Mouse (Mus musculus) spleen, postnatal 14 days (tissue): ENCODE measurements around the gene Hmgcs1.
"Not testable (repeated sequence)": the region's sequence is repeated elsewhere in the genome, so short reads cannot be mapped to it uniquely, and the experiment has no call there.

Source experiments
- DNase-seq, 2 experiments: peaks; one replicate each; pipeline ENCODE4 v3.0.0; 2021 to 2022; ENCODE audit warnings: low spot score in 2 of 2

Gene Hmgcs1

DNA sequence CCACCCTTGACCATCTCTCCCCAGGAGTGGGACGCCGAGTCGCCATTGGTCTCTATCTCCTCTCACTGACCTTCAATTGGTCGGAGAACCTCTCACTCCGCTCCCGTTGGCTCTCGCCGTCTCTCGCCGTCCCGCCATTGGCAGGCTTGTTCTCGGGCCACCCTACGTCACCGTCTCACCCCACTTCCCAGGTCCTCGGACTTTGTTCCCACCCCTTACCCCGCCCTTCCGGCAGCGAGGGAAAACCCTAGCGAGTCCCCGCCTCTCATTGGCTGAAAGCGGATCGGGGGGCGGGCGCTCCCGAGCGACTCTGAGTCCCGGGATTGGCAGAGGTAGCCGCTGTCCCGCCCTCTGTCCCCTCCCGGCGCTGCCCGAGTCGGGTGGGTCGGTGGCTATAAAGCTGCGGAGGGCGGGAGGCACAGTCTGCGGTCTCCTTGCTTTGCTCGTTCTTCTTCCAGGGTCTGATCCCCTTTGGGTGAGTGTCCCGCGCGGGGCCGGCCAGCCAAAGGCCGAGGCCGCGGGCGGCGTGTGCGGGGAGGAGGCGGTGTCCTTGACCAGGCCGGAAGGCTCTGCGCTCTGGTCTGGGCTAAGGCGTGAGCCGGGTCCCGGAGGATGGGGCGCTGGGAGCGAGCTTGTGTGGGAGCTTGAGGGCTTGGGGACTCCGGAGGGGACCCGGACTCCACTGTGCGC, at the start of gene Hmgcs1:
TSS of gene Hmgcs1 (plus strand) at position 341 of the 690 bp plus-strand sequence.
- peak; percentile 93 to 94 for DNase-seq

GRCm38 (mm10) chr13:119640504-119640903, 49.7 kb upstream of the Hmgcs1 start:
- no peak for DNase-seq

DNA sequence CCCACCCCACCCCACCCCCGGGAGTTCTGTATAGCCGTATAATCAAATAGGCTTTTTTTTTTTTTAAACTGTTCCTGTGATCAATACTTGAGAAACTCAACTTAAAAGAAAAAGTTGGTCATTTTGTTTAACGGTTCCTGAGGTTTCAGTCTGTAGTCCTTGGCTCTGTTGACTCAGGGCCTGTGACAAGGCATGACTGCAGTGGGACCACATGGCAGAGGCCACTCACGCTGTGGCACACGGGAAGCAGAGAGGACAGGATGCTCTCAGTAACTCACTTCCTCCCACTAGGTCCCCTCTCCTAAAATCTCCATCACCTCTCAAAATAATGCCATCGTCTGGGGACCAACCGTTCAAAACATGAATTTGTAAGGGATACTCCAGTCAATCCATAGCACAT, 49.0 kb upstream of the Hmgcs1 start:
- DNase-seq, result no peak

DNA sequence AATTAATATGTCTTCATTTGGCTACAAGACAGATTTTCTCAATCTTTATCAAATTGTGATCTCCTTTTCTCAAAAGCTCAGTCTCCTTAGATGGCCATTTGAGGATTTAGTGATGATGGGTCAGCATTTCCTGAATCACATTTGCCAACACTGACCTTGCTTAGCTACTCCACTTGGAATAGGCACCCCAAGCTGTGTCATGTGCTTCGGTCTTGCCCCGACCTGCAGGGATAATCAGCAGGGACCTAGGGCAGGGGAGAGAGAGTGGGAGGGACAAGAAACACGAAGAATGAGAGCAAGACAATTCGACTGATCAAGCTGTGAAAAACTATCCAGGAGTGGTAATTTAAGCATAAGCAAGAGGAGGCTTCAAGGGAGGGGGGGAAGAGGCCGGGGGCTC, 45.4 kb upstream of the Hmgcs1 start:
- no peak for DNase-seq

- no peak for DNase-seq
Measured at GRCm38 (mm10) chr13:119646511-119646910, 43.7 kb upstream of the Hmgcs1 start.

DNA sequence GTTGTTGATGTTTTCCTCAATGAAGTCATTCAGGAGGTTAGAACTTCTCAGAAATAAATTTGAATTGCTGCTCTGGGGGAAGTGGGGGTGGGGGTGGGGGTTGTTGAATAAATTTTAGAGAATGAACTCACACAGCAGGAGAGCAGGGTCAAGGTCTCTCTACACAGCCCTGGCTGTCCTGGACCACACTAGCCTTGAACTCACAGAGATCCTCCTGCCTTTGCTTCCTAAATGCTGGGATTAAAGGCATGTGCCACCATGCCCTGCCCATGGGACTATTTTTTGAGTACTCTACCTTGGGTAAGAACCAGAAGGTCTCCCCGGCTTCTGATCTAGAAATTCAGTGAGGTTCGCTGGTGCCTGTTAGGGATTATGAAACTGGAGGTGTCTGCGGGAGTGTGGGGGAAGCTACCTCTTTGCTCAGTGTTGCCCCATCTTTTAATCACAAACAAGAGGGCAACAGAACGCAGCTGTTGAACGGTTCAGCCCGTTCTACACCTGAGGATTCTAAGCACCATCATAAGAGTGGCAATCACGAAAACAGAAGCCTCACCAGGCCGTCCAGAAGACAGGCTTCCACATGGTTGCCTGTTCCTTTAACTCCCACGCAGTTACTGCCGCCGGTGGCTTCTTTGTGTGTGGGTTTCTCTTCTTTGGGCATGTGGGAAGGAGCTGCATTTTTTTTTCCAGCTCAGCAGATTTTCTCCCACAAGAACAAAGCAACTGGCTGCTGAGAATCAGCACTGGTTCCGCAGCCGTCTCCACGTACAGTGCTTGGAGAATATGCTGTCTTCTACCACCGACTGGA, 41.1 kb upstream of the Hmgcs1 start:
- no peak for DNase-seq

DNA sequence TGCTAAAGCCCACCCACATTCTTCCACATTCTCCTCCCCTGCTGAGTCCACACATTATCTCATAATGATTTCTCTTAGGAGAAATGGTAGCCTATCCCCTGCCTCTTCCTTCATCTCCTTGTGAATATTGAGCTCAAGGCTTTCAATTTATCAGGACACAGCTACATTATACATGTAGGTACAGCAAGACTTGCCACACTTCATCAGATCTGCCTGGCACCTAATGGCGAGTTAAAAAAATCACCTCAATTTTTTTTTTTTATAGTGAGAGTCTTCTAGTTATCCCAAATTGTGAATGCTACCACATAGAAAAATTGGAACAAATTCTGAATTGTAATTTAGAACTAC, 40.5 kb upstream of the Hmgcs1 start:
- DNase-seq, result no peak

- DNase-seq, result no peak
Measured at GRCm38 (mm10) chr13:119654734-119655133, 35.4 kb upstream of the Hmgcs1 start.

- DNase-seq, result no peak
Measured at GRCm38 (mm10) chr13:119656246-119656645, 33.9 kb upstream of the Hmgcs1 start.

DNA sequence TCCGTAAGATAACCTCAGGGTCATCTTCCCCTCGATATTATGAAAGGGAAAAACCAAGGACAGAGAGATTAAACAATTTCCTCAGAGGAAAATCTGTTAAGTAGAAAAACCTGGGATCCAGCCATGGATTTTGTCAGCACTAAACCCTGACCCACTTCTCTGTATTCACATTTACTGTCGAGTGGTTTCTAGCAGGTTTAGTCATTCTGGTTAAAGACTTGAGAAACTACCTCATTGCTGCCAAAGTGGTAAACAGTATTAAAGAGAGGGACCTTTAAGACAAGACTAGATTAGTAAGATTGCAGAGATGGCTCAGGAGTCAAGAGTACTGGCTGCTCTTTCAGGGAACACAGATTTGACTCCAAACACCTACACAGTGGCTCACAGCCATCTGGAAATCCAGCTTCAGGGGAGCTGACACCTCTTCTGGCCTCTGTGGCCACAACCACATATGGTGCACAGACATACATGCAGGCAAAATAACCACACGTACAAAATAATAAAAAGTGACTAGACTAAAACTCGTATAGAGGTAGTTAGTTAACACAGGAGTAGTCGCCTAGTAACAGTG, 33.2 kb upstream of the Hmgcs1 start:
- DNase-seq, result no peak

DNA sequence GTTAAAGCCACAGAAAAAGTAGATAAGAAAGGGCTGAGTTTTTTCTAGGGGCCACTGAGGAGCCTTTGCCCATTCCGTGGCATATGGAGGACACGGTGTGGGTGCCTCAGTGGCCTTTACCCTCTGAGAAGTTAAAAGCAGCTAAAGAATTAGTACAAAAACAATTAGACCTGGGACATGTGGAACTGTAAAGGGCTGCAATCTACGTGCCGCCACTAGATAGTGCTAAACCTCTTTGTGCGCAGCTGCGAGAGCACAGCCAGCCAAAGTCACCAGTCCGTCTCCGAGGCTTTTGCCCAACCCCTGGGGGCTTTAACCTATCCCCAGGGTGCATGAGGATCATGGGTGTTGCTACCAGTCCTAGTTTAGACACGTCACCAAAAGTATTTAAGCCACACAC, 28.8 kb upstream of the Hmgcs1 start:
- DNase-seq, result not testable (repeated sequence)

GRCm38 (mm10) chr13:119678794-119679193, 11.4 kb upstream of the Hmgcs1 start:
- no peak for DNase-seq

DNA sequence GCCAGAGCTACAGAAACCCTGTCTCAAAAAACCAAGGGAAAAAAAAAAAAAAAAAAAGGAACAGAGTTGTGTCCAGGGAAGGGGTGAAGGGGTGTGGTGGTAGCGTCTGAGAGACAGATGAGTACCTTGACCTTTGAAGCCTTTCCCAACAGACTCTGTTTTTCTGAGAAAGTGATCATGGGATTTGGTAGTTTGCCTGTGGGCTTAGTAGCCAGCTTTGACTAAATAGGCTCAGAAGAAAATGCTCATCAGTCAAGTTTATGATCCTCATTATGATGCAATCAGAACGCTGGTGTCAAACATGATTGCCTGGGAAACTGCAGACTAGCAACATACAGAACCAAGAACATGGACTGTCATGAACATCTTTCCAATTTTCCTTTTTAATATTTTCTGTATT, 10.5 kb upstream of the Hmgcs1 start:
- no peak for DNase-seq

GRCm38 (mm10) chr13:119681161-119681560, 9.0 kb upstream of the Hmgcs1 start:
- no peak for DNase-seq

- DNase-seq, result no peak
Measured at GRCm38 (mm10) chr13:119684416-119685177, 5.6 kb upstream of the Hmgcs1 start.

DNA sequence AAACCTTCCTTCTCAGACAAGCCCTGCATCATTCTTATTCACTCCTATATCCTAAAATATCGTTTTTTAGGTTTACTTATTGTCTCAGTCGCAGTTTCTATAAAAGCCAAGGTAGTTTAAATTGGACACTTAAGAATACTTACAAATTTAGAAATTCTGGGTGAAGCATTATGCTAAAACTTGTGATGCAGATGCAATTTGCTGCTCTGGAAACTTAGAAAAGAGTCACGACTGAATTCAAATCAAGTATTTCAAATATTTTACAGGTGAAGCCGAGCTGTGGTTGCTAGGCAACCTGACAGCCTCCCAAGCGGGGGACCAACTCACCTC, 505 bp upstream of the Hmgcs1 start:
- DNase-seq, result no peak

GRCm38 (mm10) chr13:119690876-119691620, 869 bp downstream of the Hmgcs1 start:
- no peak for DNase-seq

DNA sequence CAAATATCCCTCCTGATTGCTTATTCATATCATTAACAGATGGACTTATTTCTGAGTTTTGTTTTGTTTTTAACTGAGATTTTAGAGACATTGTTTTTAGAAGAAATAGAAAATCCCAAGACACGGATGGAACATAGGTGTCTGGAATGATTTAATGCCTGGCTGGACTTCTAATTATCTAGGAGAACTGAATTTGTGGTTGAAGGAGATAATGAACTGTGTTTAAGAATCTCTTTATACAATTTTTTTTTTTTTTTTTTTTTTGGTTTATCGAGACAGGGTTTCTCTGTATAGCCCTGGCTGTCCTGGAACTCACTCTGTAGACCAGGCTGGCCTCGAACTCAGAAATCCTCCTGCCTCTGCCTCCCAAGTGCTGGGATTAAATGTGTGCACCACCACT, 1.8 kb downstream of the Hmgcs1 start:
- not testable (repeated sequence) for DNase-seq

- DNase-seq, result no peak
Measured at GRCm38 (mm10) chr13:119695676-119696075, 5.5 kb downstream of the Hmgcs1 start.

DNA sequence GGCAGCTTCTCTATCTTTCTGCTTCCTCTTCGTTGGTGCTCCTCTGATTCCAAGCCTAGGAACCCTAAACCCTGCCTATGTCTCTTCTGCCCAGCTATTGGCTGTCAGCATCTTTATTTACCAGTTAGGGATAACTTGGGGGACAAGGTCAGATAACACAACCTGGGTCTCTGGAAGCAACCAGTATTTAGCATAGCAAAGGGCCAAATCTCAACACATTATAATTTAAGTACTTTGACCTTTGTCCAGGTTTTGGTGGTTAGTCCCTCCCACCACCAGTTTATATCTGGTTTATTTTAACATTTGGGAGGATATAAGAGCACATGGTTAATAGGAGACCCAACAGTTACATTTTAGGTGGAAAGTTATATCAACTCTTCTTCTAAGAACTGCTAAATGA, 6.3 kb downstream of the Hmgcs1 start:
- no peak for DNase-seq

DNA sequence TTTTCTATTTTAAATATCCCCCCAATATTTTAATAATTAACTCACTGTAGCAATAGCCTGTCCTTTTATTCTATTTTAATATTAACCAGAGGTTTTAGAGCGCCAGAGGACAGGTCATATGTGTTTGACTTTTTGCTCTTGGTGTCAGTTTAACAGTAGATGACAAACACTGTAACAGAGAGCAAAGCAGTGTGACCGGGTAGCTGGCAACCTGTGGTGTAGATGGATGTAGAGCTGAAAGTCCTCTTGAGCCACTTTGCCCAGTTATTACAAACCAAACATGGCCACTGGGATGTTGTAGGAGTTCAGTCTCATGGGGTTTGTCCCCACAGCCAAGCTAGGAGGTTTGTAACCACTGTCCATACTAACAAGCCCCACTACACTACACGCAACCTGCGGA, 8.3 kb downstream of the Hmgcs1 start:
- no peak for DNase-seq

DNA sequence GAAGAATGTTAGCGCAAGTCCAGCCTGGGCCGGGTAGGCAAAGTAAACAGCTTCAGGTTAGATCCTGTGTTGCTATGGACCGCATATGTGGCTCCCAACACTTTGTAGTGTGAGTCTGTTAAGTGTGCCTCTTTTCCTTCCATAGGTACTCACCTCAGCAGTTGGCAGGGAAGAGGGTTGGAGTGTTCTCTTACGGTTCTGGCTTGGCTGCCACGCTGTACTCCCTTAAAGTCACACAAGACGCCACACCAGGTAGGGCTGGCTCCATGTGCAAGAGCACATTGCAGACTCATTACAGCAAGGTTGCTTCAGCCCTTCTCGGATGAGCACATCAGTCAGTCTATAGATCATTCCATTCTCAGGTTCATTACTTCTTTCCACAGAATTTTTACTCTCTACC, 14.1 kb downstream of the Hmgcs1 start:
- no peak for DNase-seq
